Mouse (Mus musculus) skeletal muscle tissue, adult 2 months (tissue): Measurements from ENCODE around the gene Plet1.
A peak's percentile ranks its signal among the peaks of the same experiment; 100 is the strongest.

ENCODE experiments used
- DNase-seq: peaks from one replicate; pipeline ENCODE4 v3.0.0-alpha.2; 2012; ENCODE audit warnings: low read depth, low spot score

The Plet1 gene

DNA sequence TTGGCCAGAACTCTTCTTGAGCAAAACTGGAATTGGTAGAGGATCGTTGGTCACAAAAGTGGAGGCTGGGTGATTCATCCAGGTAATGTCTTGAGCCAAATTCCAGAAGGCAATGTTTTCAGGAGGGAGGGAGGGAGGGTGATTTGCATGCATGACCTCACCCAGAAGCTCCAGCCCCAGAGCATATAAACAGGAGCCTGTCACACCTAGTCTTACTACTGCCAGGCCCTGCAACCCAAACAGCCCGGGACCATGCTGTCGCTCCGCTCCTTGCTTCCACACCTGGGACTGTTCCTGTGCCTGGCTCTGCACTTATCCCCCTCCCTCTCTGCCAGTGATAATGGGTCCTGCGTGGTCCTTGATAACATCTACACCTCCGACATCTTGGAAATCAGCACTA, at the start of gene Plet1:
Plet1 (plus strand) TSS at position 215 of the 400 bp plus-strand sequence.
- no peak for DNase-seq

DNA sequence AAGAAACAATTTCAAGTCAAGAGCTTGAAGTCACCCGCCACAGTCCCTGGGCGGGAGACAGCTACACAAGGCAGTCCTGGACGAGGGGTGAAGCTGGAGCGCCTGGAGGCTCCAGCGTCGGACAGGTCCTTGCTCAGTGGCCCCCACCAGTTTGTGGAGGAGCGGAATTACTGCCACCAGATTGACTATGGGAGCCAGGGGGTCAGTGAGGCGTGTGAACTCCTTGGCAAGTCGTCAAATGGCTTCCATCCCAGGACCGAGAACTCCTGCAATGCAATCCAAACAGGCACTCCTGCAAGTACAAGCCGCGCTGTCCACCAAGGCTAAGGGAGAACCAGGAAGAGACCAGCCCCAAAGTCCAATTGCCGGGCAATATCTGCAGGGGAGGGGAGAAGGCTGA, 45.3 kb upstream of the Plet1 start:
- no peak for DNase-seq

DNA sequence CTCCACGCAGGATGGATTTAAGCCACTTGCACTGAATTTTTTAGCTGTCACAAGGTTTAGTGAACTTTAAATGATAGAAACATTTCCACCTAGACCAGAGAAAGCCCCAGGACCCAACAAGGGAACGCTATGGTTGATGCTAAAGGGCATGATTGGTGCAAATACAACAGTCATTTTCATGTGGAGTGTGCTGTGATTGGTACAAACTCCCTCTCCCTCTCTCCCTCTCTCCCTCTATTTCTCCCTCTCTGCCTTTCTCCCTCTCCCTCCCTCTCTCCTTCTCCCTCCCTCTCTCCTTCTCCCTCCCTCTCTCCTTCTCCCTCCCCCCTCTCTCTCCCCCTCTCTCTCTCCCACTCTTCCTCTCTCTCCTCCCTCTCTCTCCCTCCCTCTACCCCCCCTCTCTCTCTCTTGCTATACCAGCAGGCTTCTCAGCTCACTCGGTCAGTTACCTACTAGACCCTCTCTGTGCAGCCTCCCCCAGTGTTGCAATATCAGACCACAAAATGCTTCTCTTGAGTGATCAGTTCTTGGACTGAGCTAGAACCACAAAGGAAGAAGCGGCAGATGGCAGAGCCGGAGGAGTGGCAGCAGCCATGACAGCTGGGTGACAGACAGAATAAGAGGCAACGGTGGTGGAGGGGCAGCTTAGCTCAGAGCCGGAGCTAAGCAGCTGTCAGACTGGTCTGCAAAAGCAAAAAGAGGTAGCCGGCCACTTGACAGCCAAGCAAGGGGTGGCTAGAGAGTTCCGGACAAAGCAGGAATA, 42.7 kb upstream of the Plet1 start:
- no peak for DNase-seq

DNA sequence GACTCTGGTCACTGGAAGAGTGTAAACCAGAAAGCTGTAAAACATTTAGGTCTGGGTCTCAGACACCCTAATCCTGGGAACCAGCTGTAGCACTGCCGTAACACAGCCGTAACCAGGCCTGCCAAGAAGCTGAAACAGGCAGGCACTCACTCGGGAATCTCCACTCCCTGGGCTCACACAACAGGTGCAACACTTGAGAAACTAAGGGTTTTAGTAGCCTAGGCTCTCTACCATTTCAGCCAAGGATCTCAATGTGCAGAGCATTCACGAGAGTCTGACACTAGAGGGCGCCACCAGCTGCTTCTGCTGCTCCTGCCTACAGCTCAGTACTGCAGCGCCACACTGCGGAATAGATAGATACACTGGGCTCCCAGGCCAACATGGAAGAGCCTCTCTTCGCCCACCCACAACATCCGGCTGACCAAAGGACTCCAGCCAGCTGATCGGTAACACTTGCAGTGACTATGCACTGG, 42.0 kb upstream of the Plet1 start:
- DNase-seq, result peak; percentile 84

DNA sequence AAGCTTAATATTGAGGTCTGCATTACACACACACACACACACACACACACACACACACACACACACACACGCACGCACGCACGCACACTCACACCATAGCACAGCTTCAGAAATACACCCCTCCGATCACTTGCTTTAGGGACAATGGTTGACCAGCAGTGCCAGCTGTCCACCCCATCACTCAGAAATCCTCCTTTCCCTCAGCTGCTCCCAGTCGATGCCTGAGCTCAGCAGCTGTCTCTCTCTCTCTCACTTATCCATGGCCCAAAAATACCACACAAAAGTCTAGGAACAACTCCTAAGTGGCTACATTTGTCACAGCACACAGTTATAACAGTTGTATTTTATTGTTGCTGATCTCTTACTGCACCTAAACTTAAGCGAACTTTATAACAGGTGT, 36.7 kb upstream of the Plet1 start:
- no peak for DNase-seq

DNA sequence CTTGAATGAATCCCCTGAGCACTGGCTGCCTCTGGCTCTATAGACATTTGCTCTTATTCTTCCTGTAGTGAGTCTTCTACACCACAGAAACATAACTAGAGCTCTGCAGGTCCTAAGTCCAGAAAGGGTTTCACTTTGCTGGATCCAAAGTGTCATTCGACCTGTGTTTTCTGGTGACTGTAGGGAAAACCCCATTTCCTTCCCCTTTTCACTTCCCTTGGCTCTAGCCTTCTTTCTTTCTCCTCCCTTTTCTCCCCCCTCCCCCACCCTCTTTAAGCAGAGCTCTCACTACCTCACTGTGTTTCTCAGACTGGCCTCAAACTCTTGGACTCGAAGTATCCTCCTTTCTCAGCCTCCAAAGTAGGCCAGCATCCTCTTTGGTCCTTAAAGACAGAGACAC, 34.8 kb upstream of the Plet1 start:
- no peak for DNase-seq

DNA sequence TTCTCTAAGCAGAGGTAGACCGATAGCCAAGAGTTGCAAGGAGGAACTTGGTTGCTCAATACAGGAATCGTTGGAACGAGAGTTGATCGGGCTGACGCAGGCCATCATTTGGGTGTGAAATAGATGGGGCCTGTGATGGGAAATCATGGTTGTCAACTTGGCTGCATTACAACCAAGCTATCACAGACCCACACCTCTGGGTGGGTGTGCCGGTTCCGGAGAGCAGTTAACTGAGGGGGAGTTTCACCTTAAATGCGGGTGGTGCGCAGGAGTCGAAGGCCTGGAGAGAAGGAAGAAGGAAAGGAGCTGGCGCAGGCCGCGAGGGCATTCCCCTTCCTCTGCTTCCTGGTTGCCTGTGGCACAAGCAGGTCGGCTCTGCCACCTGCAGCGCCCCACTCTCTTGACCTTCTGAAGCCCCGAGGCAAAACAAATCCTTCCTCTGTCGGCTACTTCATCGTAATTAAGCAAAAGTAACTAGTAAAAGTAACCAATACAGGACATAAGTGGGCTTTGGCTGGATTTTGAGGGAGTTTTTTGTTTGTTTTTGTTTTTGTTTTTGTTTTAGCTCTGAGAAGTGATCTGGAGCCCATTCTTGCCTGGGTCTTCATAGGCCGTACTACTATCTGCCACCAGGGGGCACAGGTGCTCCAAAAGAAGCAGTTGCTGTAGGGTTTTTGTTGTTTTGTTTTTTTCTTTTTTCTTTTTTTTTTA, 31.7 kb upstream of the Plet1 start:
- DNase-seq, result peak; percentile 54

DNA sequence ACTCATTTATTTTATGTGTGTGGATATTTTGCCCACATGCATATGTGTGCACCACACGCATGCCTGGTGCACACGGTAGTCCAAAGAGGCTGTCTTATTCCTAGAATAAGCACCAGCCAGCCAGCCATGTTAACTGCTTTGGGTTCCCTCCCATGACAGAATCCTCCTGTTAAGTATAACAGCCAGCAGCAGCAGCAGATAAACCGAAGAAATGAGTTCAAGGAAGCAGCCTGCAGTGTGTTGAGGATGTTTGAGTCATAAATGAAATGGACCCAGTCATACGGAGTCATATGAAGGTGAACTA, 31.2 kb upstream of the Plet1 start:
- no peak for DNase-seq

DNA sequence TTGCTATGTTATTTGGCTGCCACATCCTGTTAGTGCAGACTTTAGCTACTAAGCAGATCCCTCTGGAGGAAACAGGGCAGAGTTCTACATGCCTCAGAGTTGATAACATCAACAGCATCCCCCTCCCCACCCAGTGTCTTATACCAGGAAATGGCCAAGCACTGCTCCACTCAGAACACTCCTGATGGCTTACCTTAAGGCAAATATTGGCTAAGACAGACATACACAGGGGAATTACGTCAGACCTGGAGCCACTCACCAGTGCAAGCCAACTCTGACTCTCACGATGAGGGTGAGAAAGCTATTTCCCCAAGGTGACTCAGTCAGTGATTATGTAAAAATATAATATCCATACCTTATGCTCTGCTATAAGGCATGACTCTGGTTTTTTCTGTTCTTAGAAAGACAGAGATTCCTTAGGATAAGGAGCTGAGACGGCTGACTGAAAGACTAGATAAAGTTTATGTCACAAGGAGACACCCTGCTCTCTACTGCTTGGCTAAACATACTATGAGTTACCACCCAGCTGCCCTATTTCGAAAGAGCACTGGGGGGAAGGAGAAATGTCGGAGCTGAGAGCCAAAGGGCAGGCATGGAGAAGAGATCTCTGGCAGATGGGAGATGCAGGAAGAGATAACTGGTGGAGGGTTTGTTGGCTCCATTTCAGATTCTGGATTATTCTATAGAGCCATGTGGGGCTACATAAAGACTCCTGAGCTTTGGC, 23.8 kb upstream of the Plet1 start:
- no peak for DNase-seq

DNA sequence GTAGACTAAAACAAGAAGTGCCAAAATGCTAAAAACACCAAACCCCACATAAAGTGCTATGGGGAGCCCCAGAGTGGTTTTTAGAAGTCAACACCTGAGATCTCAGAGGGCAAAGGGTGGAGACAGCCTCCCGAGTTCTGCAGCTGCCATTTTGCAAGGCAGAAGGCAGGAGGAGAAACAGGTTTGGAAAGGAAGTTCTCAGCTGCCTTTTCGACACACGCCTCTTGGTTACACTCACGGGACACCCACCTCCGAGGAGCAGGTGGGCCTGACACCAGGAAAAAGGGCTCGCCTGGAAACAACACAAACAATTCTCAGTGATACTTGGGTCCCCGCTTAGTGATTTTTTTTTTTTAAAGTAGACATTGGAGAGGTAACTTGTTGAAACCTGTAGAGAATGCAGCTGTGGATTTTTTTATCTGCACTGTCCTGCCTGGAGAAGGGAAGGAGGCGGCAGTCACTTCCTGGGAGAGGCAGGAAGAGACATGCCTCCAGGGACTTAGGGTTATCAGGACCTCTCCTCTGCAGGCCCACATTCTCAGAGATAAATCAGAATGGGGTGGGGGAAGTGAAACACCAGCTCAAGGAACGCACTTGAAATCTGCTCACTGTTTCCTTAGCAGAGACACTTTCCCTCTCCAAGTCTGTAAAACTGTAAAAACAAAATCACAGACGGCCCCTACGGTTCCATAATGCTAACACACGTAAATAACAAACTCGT, 23.0 kb upstream of the Plet1 start:
- no peak for DNase-seq

DNA sequence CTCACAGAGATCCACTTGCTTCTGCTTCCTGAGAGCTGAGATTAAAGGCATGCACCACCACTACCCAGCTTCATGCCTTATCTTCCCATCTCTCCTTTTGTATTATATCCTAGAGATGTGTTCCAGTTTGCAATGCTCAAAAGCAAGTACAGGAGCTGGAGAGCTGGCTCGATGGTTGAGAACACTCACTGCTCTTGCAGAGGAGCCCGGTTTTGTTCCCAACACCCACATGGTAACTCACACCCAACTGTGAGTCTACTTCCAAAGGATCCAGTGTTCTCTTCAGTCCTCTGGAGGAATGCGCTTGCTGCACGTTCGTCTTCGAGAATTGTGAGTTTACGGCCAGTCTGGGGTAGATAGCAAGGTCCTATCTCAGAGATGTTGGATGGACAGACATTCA, 19.0 kb upstream of the Plet1 start:
- DNase-seq, result no peak

DNA sequence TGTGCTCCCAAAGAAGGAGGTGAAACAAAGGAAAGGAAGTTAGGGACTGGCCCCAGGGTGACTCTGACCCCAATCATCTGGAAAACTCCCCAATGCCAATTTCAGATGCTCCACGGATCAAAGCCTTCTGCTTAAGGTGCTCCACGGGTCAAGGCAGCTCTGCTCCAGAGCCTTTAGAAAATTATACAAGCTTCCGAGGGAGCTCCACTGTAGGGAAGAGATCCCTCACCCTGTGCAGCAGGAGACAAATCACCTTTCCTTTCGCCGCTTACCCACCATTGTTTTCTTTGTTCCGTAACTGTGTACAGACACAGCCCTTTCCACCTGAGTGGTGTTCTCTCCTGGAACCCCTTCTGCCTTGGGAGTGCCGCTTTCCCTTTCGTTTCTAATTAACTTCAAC, 18.6 kb upstream of the Plet1 start:
- no peak for DNase-seq

DNA sequence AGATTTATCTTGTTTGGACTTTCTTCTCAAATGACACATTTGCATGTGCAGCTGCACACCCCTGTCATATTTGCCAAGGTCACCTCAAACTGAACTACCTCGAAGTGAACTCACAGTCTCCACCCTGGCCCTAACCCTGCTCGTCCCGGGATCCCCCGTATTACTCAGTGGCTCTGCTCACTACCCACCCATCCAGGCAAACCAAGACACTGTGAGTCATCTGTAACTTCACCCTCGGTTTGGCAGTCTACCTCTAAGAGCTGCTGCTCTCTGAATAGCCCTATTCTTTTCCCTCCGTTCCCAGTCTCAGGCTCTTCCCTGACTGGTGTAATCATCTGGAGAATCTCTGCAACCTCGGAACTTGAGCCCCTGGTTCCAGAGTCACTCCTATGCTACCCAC, 17.7 kb upstream of the Plet1 start:
- no peak for DNase-seq

DNA sequence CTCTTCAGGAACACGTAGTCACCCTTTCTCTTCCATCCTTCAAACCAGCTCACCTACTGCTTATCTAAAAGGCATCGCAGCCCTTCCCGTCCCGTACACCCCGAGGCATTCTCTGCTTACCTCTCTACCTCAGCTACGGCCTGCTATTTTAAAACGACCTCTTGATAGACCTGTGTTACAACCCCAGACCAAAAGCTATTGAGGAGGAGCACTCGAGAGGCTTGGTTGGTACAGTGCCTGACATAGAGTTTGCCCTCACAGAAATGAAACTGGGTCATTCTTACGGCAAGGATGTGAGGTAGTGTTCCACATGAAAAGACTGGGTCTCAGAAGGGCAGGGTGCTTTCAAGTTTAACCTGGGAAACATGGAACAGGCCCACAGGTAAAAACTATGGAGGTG, 17.1 kb upstream of the Plet1 start:
- DNase-seq, result no peak

DNA sequence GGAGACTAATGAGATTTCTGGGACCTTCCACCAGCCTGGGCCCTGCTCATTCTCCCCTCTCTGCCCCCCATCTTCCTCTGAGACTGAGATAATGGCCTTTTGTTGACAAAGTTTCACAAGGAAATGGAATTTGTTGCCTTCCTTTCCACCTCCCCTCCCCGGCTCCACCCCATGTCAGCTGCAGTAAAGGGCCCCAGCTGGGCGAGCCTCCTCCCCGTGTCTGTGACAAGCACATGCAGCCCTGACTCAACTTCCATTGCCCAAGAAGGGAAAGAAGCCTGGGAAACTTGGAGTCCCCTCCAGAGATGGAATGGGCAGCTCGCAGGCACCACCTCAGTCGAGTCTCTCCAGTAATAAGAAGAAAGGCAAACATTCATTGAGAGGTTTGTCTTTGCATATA, 15.5 kb upstream of the Plet1 start:
- DNase-seq, result peak; percentile 18

DNA sequence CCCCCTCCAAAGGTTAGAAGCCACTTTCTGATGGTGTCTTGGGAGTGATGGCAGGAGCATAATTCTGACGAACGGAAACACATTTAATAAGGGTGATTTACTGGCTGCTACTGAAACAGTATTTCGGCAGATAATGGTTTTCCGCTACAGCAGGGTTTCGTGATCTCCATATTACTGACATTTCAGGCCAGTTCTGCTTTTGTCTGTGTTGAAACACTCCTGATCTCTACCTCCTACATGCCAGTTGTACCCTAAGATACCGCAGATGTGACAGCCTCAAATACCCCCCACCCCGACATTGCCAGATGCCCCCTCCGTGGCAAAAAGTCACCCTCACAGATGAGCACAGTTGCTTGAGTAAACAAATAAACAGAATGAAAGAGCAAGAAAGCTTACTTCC, 14.8 kb upstream of the Plet1 start:
- DNase-seq, result no peak

DNA sequence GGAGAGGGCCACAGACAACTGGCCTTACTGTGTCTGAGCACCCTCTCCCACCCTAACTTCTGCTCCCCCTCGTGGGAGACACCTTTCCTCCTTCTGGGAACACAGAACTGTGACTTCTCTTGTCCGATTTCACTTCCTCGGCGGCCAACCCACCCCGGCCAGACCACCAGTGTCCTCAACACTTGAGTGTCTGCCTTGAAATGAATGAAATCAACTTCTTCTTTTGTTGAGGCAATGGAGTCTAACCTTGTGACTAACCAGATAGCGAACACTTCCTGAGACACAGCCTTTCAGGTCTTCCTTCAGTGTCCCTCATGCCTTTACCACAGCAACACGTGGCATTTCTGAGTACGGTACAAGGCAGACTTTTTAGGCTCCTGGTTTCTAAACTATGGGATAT, 11.6 kb upstream of the Plet1 start:
- DNase-seq, result no peak

DNA sequence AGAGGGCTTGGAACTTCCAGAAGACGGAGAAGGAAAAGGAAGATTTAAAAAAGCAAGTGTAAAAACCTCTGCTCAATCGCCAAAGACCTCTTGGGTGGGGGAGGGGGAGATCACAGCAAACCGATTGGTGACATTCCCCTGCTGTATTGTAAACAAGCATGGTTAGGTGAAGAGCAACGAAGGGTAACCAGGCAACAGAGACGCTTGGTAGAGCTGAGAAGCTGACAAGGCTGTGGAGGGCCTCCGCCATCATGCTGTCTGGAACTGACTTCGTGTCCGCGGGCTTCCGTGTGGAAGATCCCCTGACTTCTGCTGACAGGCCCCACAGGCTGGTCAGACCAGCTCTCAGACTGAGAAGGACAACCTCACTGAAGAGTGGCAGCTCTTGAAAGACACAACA, 8.8 kb upstream of the Plet1 start:
- no peak for DNase-seq

DNA sequence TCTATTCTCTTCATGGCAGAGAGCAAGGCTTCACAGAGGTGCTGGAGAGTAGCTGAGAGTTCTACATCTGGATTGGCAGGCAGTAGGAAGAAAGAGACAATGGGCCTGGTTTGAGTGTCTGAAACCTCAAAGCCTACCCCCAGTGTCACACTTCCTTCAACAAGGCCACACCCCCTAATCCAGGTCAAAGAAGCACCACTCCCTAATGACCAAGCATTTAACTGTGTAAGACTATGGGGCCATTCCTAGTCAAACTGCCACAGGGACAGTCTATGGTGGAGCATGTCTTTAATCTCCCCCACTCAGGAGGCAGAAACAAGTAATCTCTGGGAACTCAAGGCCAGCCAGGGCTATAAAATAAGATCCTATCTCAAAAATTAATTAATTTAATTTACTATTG, 3.5 kb upstream of the Plet1 start:
- DNase-seq, result no peak

DNA sequence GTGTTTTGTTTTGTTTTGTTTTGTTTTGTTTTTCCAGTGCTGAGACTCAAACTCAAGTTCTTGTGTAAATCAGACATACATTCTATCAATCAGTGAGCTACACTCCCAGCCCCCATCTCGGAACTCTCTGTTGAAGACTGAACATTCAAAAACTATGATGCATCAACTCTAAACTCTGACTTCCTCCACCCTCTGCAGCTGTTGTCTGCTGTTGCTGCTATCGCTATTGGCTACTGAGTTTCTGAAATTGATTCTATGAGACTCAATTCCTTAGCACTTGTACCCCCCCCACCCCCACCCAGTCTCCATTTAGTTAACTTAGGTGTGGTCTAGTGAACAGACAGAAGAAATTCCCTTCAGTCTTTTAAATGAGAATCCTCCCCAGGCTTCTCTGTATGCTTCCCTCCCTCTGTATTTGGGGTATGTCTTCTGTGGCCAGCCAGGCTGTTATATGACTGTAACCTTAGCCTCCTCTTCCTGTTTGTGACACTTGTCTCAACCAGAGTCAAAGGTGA, 2.7 kb upstream of the Plet1 start:
- no peak for DNase-seq

DNA sequence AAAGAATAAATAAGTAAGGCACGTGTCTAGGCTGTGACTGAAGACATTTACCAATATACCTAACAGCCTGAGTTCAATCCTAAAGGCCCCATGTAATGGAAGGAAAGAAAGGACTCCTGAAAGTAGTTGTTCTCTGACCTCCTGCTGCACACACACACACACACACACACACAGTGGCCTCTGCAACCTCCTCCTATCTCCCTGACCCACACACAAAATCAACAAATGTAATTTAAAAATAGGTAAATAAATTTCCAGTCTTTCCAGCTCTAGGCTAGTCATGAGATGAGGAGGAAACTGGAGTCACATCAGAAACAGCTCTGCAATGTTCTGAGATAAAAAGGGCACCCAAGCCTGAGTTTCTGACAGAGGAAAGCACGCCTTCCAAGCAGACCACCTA, 548 bp upstream of the Plet1 start:
- no peak for DNase-seq
